Mouse (Mus musculus): ENCODE measurements at regions not wholly inside any gene's neighbourhood (a gene's known extent, or its start where the extent isn't known, plus 50 kb on each side); places are given as distances from the start of the nearest gene placed in this dataset.

GRCm38 (mm10) chrX:40814395-40814794 is 586.3 kb upstream of the Gria3 start:
- peak; percentile 7 for DNase-seq (ENCODE audit: low spot score)

Measured in left cerebral cortex, adult 11 months (tissue).